Mouse (Mus musculus) embryonic fibroblast, embryonic 13.5 days (primary cell): ENCODE measurements around the gene Stxbp3.

Experiments used
- CTCF ChIP-seq: IDR thresholded peaks from 2 replicates; pipeline ENCODE4 v1.5.1; 2011; ENCODE audit warnings: mild to moderate bottlenecking, control low read depth, low read length, moderate library complexity, borderline replicate concordance; ENCODE audit not compliant: insufficient read depth
- POLR2A ChIP-seq: IDR thresholded peaks from 2 replicates; pipeline ENCODE4 v1.6.1; 2011; ENCODE audit warnings: low read depth, mild to moderate bottlenecking, control low read depth, low read length, moderate library complexity

GRCm38 (mm10) chr3:108796386-108796785 is 43.9 kb downstream of the Stxbp3 start:
- no peak for TF ChIP-seq CTCF
- no peak for TF ChIP-seq POLR2A
